Mouse (Mus musculus) small intestine, adult 2 months (tissue): ENCODE measurements at regions not wholly inside any gene's neighbourhood (a gene's known extent, or its start where the extent isn't known, plus 50 kb on each side); places are given as distances from the start of the nearest gene placed in this dataset.

Experiments used
- CTCF ChIP-seq: fragments of 200-500 bp; IDR thresholded peaks from 2 replicates; pipeline ENCODE4 v1.5.1; 2012; ENCODE audit warnings: low read depth, mild to moderate bottlenecking, control low read depth, inconsistent platforms, low read length, moderate library complexity, mixed read lengths; ENCODE audit not compliant: insufficient replicate concordance, insufficient read length; ENCODE audit errors: extremely low read depth
- POLR2A ChIP-seq: fragments of 200-500 bp; IDR thresholded peaks from 2 replicates; pipeline ENCODE4 v1.6.1; 2012; ENCODE audit warnings: low read depth, mild to moderate bottlenecking, control low read depth, inconsistent platforms, low read length, moderate library complexity

GRCm38 (mm10) chr13:48717451-48717850 lies 54.7 kb downstream of the Barx1 start:
- TF ChIP-seq POLR2A, result no peak
- no peak for TF ChIP-seq CTCF
